Mouse (Mus musculus): Measurements from ENCODE around the gene Apod. TPM values are rescaled to one million over a fixed set of nuclear protein-coding genes. Genes with fewer than 3 reads are reported as not detected.
A peak's percentile ranks its signal among the peaks of the same experiment; 100 is the strongest.

The Apod gene
- polyA plus RNA-seq, 1 experiment from 2014 or later, result 0.42 TPM

DNA sequence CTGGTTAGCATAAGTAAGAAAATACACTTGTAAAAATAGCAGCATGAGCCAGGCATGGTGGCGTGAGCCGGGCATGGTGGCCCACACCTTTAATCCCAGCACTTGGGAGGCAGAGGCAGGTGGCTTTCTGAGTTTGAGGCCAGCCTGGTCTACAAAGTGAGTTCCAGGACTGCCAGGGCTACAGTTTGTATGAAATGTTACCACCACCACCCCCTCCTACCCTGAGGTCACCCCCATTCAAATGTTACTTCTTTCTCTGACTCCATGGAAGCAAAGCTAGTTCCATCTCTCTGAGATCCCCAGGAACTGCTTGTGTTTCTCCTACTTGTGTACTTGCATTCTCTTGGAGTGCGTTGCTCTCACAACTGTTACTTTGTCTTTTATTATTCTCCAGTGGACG lies 34.4 kb downstream of the Apod start:
- H3K4me3 ChIP-seq (ENCODE audit: inconsistent target), result no peak overlapping the region
- 100% methylated on average over 4 of the region's 4 CpGs for WGBS (ENCODE audit: missing documents)
- no peaks in the 10 kb centered on the region for H3K36me3 ChIP-seq (ENCODE audit: inconsistent target)
- no peaks in the 10 kb centered on the region for H3K79me2 ChIP-seq (ENCODE audit: inconsistent target)
- H3K27ac ChIP-seq, result no peak overlapping the region

DNA sequence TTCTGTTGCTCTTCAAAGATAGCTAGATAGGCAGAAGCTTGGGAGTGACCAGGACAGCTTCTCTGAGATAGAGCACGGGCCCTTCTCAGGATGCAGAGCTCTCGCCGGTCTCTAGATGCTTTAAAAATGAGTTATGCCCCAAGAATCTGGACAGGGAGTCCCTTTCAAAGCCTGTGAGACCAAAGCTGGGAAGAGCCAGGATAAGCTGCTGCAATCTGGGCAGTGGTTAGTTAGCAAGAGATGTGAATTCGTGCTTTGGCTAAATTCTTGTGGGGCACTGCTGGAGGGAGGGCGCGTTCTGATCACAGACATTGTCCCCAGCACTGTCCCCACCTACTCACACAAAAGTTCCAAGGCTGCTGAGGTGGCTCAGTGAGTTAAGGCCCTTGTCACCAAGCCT lies 36.0 kb downstream of the Apod start:
- 92% methylated on average over 6 of the region's 6 CpGs for WGBS (ENCODE audit: missing documents)
- Histone ChIP-seq H3K27ac (no peak overlapping the region), H3K36me3 (ENCODE audit: inconsistent target) (no peaks in the 10 kb centered on the region), H3K79me2 (ENCODE audit: inconsistent target) (peaks cover 9% of the 10 kb centered on the region), H3K4me3 (ENCODE audit: inconsistent target) (no peak overlapping the region)

- Histone ChIP-seq H3K27ac (no peak overlapping the region), H3K79me2 (ENCODE audit: inconsistent target) (peaks cover 14% of the 10 kb centered on the region), H3K4me3 (ENCODE audit: inconsistent target) (no peak overlapping the region), H3K36me3 (ENCODE audit: inconsistent target) (no peaks in the 10 kb centered on the region)
- WGBS (ENCODE audit: missing documents), result 92% methylated on average over 2 of the region's 2 CpGs
These were observed 36.5 kb downstream of the Apod start for GRCm38 (mm10) chr16:31278081-31278480.

DNA sequence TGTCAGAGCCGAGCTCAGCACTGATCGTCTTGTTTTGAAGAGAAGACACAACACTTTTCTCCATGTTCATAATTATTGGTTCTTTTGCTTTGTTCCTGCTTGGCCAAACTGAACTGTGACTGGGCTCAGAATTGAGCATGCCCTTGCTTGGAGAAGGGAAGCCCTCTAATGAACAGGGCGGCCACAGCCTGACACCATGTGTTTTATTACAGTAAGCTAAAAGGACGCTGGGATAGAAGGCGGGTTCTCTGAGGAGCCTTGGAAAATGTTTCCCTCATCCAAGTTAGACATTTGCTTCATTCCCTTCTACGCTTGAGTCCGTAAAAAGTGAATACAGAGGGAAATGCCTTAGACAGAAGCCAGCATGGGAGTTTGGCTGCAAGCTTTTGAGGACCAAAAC lies 37.6 kb downstream of the Apod start:
- WGBS (ENCODE audit: missing documents), result 90% methylated on average over 7 of the region's 7 CpGs
- no peak overlapping the region for H3K27ac ChIP-seq
- H3K36me3 ChIP-seq (ENCODE audit: inconsistent target), result no peaks in the 10 kb centered on the region
- H3K4me3 ChIP-seq (ENCODE audit: inconsistent target), result no peak overlapping the region
- peaks cover 25% of the 10 kb centered on the region for H3K79me2 ChIP-seq (ENCODE audit: inconsistent target)

DNA sequence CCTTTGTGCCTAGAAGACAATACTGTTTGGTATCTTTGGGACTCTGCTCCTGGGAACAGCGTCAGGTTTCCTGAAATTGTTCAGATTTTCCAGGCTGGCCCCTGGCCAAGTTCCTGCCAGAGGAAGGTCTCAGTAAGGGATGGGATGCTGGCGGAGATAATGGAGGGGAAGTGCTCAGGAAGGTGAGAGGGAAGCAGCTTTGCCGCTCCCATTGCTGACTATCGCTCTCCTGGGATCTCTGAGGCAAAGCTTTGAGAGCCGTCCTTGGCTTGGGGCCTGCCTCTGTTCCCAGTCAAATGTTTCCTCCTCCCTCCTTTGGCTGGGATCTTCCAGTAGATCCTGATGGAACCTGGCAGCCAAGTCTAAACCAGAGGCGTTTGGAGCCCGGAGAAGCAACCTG lies 38.1 kb downstream of the Apod start:
- Histone ChIP-seq H3K27ac (no peak overlapping the region), H3K4me3 (ENCODE audit: inconsistent target) (no peak overlapping the region), H3K79me2 (ENCODE audit: inconsistent target) (peaks cover 30% of the 10 kb centered on the region), H3K36me3 (ENCODE audit: inconsistent target) (no peaks in the 10 kb centered on the region)
- WGBS (ENCODE audit: missing documents), result 91% methylated on average over 7 of the region's 7 CpGs

GRCm38 (mm10) chr16:31274674-31275460 lies 39.7 kb downstream of the Apod start, which contains the start of gene Ppp1r2:
TSS of gene Ppp1r2 (minus strand) at chr16:31275277.
- H3K27ac ChIP-seq, result peak within 1 kb of the TSS; percentile 52

DNA sequence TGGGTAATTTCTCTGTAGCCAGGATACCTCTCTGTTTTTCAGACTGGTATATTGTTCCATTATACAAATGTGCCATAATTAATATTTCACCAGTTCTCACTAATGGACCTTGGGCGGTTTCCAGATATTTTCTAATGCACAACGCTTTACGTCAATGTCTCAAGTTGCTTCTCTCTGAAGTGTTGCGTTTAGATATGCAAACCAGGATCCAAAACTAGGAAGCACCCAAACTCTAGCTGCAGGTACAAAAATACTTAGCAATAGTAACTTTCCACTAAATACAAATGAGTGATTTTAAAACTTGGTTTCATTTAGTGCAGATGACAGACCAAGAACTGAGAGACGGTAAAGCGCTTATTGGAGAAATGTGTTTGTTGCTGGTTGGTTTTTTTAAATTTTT lies 40.5 kb downstream of the Apod start:
- Histone ChIP-seq H3K36me3 (ENCODE audit: inconsistent target) (no peaks in the 10 kb centered on the region), H3K4me3 (ENCODE audit: inconsistent target) (peak overlapping the region; percentile 65), H3K79me2 (ENCODE audit: inconsistent target) (peaks cover 54% of the 10 kb centered on the region), H3K27ac (peak overlapping the region; percentile 52)
- WGBS (ENCODE audit: missing documents), result 4% methylated on average over 6 of the region's 6 CpGs

More at GRCm38 (mm10) chr16:31274674-31275460, 39.7 kb downstream of the Apod start, which contains the start of gene Ppp1r2:
- Histone ChIP-seq H3K4me3 (ENCODE audit: inconsistent target) (peak within 1 kb of the TSS; percentile 65), H3K79me2 (ENCODE audit: inconsistent target) (peaks cover 46% of the 10 kb centered on the region), H3K36me3 (ENCODE audit: inconsistent target) (no peaks in the 10 kb centered on the region)
- under 1% methylated on average over 72 of the region's 83 CpGs for WGBS (ENCODE audit: missing documents)

- Histone ChIP-seq H3K36me3 (ENCODE audit: inconsistent target) (peaks cover 10% of the 10 kb centered on the region; the same call in 1 of the 2 replicates), H3K27ac (no peak overlapping the region), H3K79me2 (ENCODE audit: inconsistent target) (peaks cover 100% of the 10 kb centered on the region), H3K4me3 (ENCODE audit: inconsistent target) (no peak overlapping the region)
- 85% methylated on average over 2 of the region's 2 CpGs for WGBS (ENCODE audit: missing documents)
These were observed 47.9 kb downstream of the Apod start for GRCm38 (mm10) chr16:31266692-31267091.

- 58% methylated on average over 2 of the region's 2 CpGs for WGBS (ENCODE audit: missing documents)
- Histone ChIP-seq H3K4me3 (ENCODE audit: inconsistent target) (no peak overlapping the region), H3K36me3 (ENCODE audit: inconsistent target) (peaks cover 40% of the 10 kb centered on the region), H3K27ac (peak overlapping the region; percentile 7; the same call in 1 of the 2 replicates), H3K79me2 (ENCODE audit: inconsistent target) (0 out of 2 replicates have a peak, but pooled peaks cover 4% of the 10 kb centered on the region)
These were observed 58.5 kb downstream of the Apod start for GRCm38 (mm10) chr16:31256151-31256550.

DNA sequence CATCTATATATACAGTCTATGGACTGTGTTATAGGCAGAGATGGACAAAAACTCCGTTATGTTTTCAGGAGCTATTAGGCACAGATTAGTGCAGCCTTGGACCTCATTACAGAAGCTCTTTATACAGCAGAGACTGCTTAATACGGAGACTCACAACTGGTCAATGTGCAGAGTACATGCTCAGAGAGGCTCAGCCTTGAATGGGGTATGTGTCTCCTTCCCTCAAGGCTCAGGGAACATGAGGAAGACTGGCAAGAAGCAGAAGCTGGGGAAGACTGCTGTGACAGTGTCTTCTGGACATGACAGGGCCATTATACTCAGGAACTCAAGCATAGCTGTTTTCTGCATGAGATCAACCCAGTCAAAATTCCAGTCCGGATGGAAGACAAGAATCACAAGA lies 58.9 kb downstream of the Apod start:
- Histone ChIP-seq H3K79me2 (ENCODE audit: inconsistent target) (0 out of 2 replicates have a peak, but pooled peaks cover 4% of the 10 kb centered on the region), H3K36me3 (ENCODE audit: inconsistent target) (peaks cover 40% of the 10 kb centered on the region), H3K27ac (peak overlapping the region; percentile 7; the same call in 1 of the 2 replicates), H3K4me3 (ENCODE audit: inconsistent target) (no peak overlapping the region)
- 91% methylated on average over 3 of the region's 3 CpGs for WGBS (ENCODE audit: missing documents)

DNA sequence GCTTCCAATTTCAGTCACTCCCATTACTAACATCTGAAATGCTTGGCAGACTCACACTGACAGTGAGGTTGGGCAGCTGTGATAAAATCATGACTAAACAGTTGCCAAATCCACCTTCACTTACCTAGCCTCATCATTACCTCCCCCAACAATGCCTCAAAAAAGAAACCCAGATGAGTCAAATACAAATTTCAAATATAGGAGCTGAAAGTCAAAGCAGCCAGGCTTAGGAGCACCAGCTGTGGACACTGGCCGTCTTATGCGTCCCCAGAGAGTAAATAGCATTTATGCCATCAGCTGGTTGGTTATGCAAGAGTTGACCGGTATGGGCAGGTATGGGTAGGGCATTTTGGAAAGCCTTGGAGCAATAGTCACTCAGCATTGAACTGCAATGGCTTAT lies 65.2 kb downstream of the Apod start:
- no peaks in the 10 kb centered on the region for H3K36me3 ChIP-seq (ENCODE audit: inconsistent target)
- no peak overlapping the region for H3K27ac ChIP-seq
- no peaks in the 10 kb centered on the region for H3K79me2 ChIP-seq (ENCODE audit: inconsistent target)
- 88% methylated on average over 3 of the region's 3 CpGs for WGBS (ENCODE audit: missing documents)
- H3K4me3 ChIP-seq (ENCODE audit: inconsistent target), result no peak overlapping the region

GRCm38 (mm10) chr16:31248717-31249116 lies 65.9 kb downstream of the Apod start:
- no peak overlapping the region for H3K27ac ChIP-seq
- no peak overlapping the region for H3K4me3 ChIP-seq (ENCODE audit: inconsistent target)
- WGBS (ENCODE audit: missing documents), result 96% methylated on average over 13 of the region's 13 CpGs
- no peaks in the 10 kb centered on the region for H3K79me2 ChIP-seq (ENCODE audit: inconsistent target)
- no peaks in the 10 kb centered on the region for H3K36me3 ChIP-seq (ENCODE audit: inconsistent target)

DNA sequence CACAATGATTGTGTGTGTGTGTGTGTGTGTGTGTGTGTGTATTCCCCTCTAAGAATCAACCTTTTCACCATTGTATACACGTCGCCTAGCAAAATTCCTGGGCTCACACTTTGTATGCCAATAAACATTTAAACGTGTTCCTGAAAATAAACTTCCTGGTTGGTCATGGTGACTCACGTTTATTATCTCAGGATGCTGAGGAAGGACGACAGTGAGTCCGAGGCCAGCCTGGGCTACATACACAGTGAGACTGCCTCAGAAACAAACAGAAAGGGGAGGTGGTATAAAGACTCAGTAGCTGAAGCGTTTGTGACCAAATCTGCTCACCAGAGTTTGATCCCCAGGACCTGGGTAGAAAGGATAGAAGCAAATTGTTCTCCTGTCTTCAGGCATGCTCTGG lies 67.2 kb downstream of the Apod start:
- Histone ChIP-seq H3K36me3 (ENCODE audit: inconsistent target) (no peaks in the 10 kb centered on the region), H3K79me2 (ENCODE audit: inconsistent target) (no peaks in the 10 kb centered on the region), H3K4me3 (ENCODE audit: inconsistent target) (no peak overlapping the region), H3K27ac (no peak overlapping the region)
- WGBS (ENCODE audit: missing documents), result 58% methylated on average over 5 of the region's 7 CpGs
